Mouse (Mus musculus) activated CD4-positive, CD25-positive, alpha-beta regulatory T cell, adult 4 months (primary cell): Measurements from ENCODE around the gene Gm28635. TPM values are rescaled to one million over a fixed set of nuclear protein-coding genes. Genes with fewer than 3 reads are reported as not detected.
"Not testable (repeated sequence)": the region's sequence is repeated elsewhere in the genome, so short reads cannot be mapped to it uniquely, and the experiment has no call there.

Source experiments
- ATAC-seq: one replicate; pipeline ENCODE4 v1.8.0; 2017
- polyA plus RNA-seq, 2 experiments: library from polyadenylated mRNA; unstranded; fragments of 100-300 nt; shearing (Covaris generic); gene quantifications; one replicate each; pipeline ENCODE4 v1.2.1; 2017

Gene Gm28635
- polyA plus RNA-seq, 2 experiments from 2014 or later = not detected

GRCm38 (mm10) chr2:84688080-84688844 is 10.4 kb upstream of the Gm28635 start:
- ATAC-seq = no peak

DNA sequence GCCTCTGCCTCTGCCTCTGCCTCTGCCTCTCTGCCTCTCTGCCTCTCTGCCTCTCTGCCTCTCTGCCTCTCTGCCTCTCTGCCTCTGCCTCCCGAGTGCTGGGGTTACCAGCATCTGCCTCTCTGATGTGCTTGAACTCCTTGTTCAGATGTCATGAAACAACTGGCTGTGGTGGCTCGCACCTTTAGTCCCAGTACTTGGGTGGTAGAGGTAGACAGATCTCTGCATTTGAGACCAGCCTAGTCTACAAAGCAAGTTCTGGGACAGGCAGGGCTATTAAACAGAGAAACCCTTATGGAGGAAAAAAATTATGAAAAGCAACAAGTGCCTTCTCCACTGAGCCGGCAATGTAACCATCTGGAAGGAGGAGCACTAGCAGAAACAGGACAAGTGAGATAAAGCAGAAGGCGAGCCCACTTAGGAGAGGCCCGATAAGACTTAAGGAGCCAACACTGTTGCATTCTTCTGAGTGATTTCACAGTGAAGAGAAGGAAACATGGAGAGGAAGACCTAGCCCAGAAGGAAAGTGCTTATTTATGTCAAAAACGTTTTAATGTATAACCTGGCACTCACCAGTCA is 4.9 kb upstream of the Gm28635 start:
- no peak for ATAC-seq

GRCm38 (mm10) chr2:84679016-84679415 is 1.2 kb upstream of the Gm28635 start, which contains the start of gene Tmx2:
Tmx2 (minus strand) TSS chr2:84679140.
- no peak for ATAC-seq

- peak; percentile 1 for ATAC-seq
Measured at GRCm38 (mm10) chr2:84677270-84677967, 422 bp downstream of the Gm28635 start.

GRCm38 (mm10) chr2:84671535-84671934 is 6.3 kb downstream of the Gm28635 start:
- ATAC-seq = not testable (repeated sequence)

DNA sequence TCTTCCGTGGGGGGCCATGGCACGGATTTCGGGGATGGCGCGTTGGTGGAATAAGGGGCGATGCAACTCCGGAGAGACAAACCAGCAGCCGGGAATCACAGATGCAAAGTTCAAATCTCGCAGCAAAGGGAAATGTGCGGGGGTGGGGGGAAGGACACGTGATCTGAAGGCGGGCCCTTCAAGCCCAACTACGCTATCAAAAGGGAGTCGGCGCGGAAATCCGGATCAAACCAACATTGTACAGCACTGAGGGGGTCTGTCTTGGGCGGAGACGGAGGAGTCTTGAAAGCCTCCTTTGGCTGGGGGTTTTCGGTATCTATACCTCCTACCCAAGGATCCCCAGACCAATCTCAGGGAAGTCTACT is 7.3 kb downstream of the Gm28635 start, which contains the start of gene Selenoh:
TSS of gene Selenoh (minus strand) at position 202 of the 365 bp plus-strand sequence.
- peak; percentile 100 for ATAC-seq

- peak; percentile 21 for ATAC-seq
Measured at GRCm38 (mm10) chr2:84669828-84670568, 7.8 kb downstream of the Gm28635 start.

- ATAC-seq = no peak
Measured at GRCm38 (mm10) chr2:84666081-84666480, 11.8 kb downstream of the Gm28635 start.

GRCm38 (mm10) chr2:84662866-84663265 is 15.0 kb downstream of the Gm28635 start:
- peak; percentile 33 for ATAC-seq

- ATAC-seq = peak; percentile 92
Measured at GRCm38 (mm10) chr2:84660253-84660652, 17.6 kb downstream of the Gm28635 start.

- ATAC-seq = no peak
Measured at GRCm38 (mm10) chr2:84658806-84659205, 19.0 kb downstream of the Gm28635 start, which contains the start of gene Btbd18. Btbd18 (plus strand) TSS chr2:84659079.

GRCm38 (mm10) chr2:84655864-84656263 is 22.0 kb downstream of the Gm28635 start:
- ATAC-seq = no peak

GRCm38 (mm10) chr2:84653354-84653753 is 24.5 kb downstream of the Gm28635 start:
- ATAC-seq = no peak

DNA sequence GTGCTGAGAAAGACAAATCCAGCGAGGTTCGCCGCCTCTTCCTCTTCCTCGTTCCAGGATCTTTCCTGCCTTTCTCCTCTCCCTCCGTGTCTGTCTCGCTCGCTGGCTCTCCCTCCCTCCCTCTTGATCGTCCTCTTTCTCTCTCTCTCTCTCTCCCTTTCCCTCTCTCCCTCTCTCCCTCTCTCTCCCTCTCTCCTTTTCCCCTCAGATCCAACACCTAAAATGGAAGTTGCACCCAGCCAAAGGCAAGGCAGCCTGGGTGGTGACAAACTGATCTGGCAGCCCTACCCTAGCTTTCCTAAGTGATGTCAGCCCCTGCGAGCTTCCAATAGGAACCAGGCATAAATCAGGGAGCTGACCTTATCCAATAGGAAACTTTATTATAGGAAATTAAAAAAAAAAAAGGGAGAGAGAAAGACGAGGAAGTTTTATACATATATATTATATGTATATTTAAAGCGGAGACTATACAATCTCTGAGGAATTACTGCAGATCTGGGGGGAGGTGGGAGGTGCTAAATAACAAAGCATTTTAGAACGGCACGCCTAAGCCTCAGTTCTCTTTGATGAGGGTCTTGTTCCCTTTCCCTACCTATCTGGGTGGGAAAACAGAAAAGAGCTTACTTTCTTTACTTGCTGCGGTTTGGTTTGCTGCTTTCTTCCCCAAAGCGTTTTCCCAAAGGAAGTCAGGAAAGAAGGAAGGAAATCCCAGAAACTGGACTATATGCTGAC is 27.2 kb downstream of the Gm28635 start, which contains the start of gene Ctnnd1:
TSS of gene Ctnnd1 (minus strand) at position 302 of the 732 bp plus-strand sequence.
- no peak for ATAC-seq

GRCm38 (mm10) chr2:84649674-84650073 is 28.2 kb downstream of the Gm28635 start:
- no peak for ATAC-seq

- ATAC-seq = no peak
Measured at GRCm38 (mm10) chr2:84648369-84648768, 29.5 kb downstream of the Gm28635 start.

DNA sequence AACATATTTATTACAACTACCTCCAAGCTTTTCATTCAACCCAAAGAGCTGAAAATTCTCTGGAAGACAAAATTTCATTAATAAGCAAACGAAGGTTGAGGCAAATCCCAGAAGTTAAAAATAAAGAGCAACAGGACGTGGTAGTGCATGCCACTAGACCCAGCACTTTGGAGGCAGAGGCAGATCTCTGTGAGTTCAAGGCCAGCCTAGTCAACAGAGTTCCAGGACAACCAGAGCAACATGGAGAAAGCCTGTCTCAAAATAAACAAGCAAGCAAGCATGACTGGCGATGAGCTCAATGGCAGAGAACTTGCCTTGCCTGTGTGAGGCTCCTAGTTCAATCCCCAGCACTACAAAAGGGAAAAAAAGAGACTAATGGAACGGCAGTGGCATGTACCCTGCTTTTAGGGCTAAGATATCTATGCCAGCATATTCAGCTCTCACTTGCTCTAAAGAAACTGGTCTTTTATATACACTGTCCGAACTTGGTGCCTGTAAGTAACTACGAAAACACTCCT is 30.7 kb downstream of the Gm28635 start:
- no peak for ATAC-seq

DNA sequence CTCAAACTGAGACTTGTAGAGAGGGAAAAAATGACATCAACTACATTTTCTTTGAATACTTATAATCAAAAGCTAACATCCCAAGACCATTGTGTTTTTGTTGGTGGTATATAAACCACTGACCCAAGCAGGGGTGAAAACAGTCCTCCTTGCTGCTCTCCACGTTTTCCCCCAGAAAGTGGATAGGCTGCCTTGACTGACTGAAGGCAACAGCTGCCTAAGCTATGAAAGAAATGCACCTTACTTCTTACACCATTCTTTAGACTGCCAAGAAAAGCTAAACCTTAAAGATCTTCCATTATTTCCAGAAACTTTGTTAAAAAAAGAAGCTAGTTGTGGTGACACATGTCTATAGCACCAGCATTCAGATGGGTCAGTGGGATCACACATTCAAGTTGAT is 31.7 kb downstream of the Gm28635 start:
- ATAC-seq = no peak

DNA sequence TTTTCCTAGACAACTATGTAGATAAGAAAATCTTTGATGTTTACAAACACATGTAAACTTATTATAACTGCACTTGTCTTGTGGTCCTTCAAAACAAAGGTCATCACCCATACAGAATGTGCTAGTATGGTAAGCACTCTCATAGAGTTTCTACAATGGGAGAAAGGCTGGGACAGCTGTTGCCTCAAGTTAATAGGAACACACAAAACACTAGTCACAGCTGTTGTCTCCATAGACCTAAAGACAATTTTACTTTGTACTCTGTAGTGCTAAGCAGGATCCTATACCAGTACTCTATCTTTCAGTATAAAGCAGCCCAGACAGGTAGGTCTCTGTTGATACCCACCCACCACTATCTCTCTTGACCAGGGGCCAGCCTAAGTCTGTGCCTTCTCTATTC is 37.0 kb downstream of the Gm28635 start:
- ATAC-seq = no peak

DNA sequence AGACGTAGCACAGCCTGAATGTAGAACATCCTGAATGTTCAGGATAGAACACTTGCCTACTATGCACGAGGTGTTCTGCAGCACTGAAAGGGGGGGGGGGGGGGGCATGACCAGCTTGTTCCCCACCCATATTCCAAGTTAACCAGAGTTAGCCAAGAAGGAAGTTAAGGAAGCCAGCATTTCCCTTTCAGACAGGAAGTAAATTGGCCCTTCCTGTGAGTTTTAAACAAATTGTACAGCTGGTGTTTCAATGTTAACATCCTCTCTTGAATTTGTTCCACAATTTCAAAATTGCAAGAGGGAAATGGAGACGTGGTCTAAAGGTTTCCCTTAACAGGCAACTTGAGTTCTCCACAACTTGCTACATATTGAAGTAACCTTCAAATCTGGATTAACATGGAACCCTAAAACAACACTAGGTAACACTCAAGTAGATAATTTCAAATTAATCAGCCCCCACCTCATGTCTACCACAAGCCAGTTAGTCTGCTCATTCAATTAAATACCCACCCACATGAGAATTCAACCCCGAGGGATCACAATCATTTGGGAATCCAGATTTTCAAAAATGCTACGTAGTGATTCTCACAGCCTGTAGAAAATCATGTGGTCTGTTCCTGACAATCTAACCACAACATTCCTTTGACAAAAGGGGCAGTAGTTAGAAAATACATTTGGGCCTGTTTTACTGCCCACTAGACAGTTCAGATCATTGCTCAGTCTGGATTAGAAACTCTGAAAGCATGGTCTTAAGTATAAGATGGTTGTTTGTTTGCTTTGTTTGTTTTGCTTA is 39.2 kb downstream of the Gm28635 start:
- no peak for ATAC-seq
